Mouse (Mus musculus) ES-Bruce4 (cell line): Measurements from ENCODE around the gene Spata6. TPM values are rescaled to one million over a fixed set of nuclear protein-coding genes. Genes with fewer than 3 reads are reported as not detected.

Experiments
- H3K27ac ChIP-seq: 2 replicates; pipeline ENCODE4 v1.5.1; 2012; ENCODE audit warnings: low read length, inconsistent platforms; ENCODE audit not compliant: insufficient read depth
- H3K27me3 ChIP-seq: 2 replicates; pipeline ENCODE4 v1.6.1; 2012; ENCODE audit warnings: mild to moderate bottlenecking, low read length, inconsistent platforms; ENCODE audit not compliant: control insufficient read depth, poor library complexity, insufficient read depth, severe bottlenecking
- H3K36me3 ChIP-seq: 2 replicates; pipeline ENCODE4 v1.6.1; 2012; ENCODE audit warnings: inconsistent platforms, mild to moderate bottlenecking, low read length, moderate library complexity; ENCODE audit not compliant: control insufficient read depth, poor library complexity, insufficient read depth, severe bottlenecking
- H3K4me1 ChIP-seq: one replicate; pipeline ENCODE4 v1.8.1; 2011; ENCODE audit warnings: low read length; ENCODE audit not compliant: control insufficient read depth, insufficient read depth
- H3K4me3 ChIP-seq: 2 replicates; pipeline ENCODE4 v1.5.1; 2011; ENCODE audit warnings: low read depth, mild to moderate bottlenecking, low read length
- H3K9ac ChIP-seq: 2 replicates; pipeline ENCODE4 v1.6.1; 2012; ENCODE audit warnings: low read depth, mild to moderate bottlenecking, inconsistent platforms; ENCODE audit not compliant: poor library complexity, severe bottlenecking
- H3K9me3 ChIP-seq: replicated peaks from 2 replicates; pipeline ENCODE4 v1.6.1; 2012; ENCODE audit warnings: mild to moderate bottlenecking, low read length, inconsistent platforms; ENCODE audit not compliant: control insufficient read depth, poor library complexity, insufficient read depth, severe bottlenecking
- CTCF ChIP-seq: IDR thresholded peaks from one replicate; pipeline ENCODE4 v1.8.1; 2011; ENCODE audit warnings: low read depth, low read length
- EP300 ChIP-seq: IDR thresholded peaks from 2 replicates; pipeline ENCODE4 v1.6.1; 2011; ENCODE audit warnings: low read depth, low read length; ENCODE audit not compliant: insufficient read depth
- POLR2A ChIP-seq: IDR thresholded peaks from one replicate; pipeline ENCODE4 v1.8.1; 2011; ENCODE audit warnings: low read length; ENCODE audit not compliant: insufficient read depth
- polyA plus RNA-seq: library from polyadenylated mRNA; stranded (reverse); fragments of >200 nt; gene quantifications from 2 replicates; pipeline ENCODE4 v1.2.4, GENCODE M21; 2011; ENCODE audit warnings: low read depth; ENCODE audit not compliant: missing spikeins, insufficient read depth, insufficient read length

Gene Spata6
- polyA plus RNA-seq, 1 experiment = 29.5 TPM

GRCm38 (mm10) chr4:111780533-111780932, 60.7 kb downstream of the Spata6 start:
- no peaks in the 10 kb centered on the region for H3K9me3 ChIP-seq
- H3K36me3 ChIP-seq = no peaks in the 10 kb centered on the region
- TF ChIP-seq CTCF = no peak
- TF ChIP-seq EP300 = no peak
- TF ChIP-seq POLR2A = no peak
- H3K4me3 ChIP-seq = no peak overlapping the region
- no peak overlapping the region for H3K27ac ChIP-seq
- H3K9ac ChIP-seq = no peak overlapping the region
- H3K4me1 ChIP-seq = no peaks in the 10 kb centered on the region
- H3K27me3 ChIP-seq = no peaks in the 10 kb centered on the region

GRCm38 (mm10) chr4:111799892-111800291, 80.1 kb downstream of the Spata6 start:
- H3K9me3 ChIP-seq = no peaks in the 10 kb centered on the region
- TF ChIP-seq EP300 (no peak), CTCF (no peak), POLR2A (no peak)
- no peaks in the 10 kb centered on the region for H3K36me3 ChIP-seq
- no peaks in the 10 kb centered on the region for H3K27me3 ChIP-seq
- H3K4me1 ChIP-seq = no peaks in the 10 kb centered on the region
- H3K4me3 ChIP-seq = no peak overlapping the region
- no peak overlapping the region for H3K27ac ChIP-seq
- no peak overlapping the region for H3K9ac ChIP-seq

GRCm38 (mm10) chr4:111803164-111803563, 83.4 kb downstream of the Spata6 start:
- H3K9me3 ChIP-seq = no peaks in the 10 kb centered on the region
- H3K27ac ChIP-seq = no peak overlapping the region
- no peak for TF ChIP-seq CTCF
- no peak for TF ChIP-seq EP300
- TF ChIP-seq POLR2A = no peak
- H3K4me1 ChIP-seq = no peaks in the 10 kb centered on the region
- H3K27me3 ChIP-seq = no peaks in the 10 kb centered on the region
- no peak overlapping the region for H3K9ac ChIP-seq
- H3K36me3 ChIP-seq = no peaks in the 10 kb centered on the region
- H3K4me3 ChIP-seq = no peak overlapping the region

GRCm38 (mm10) chr4:111817478-111817877, 97.7 kb downstream of the Spata6 start:
- no peaks in the 10 kb centered on the region for H3K36me3 ChIP-seq
- H3K27ac ChIP-seq = no peak overlapping the region
- no peak overlapping the region for H3K9ac ChIP-seq
- no peaks in the 10 kb centered on the region for H3K4me1 ChIP-seq
- H3K9me3 ChIP-seq = no peaks in the 10 kb centered on the region
- no peak for TF ChIP-seq CTCF
- no peak for TF ChIP-seq POLR2A
- TF ChIP-seq EP300 = no peak
- H3K4me3 ChIP-seq = no peak overlapping the region
- no peaks in the 10 kb centered on the region for H3K27me3 ChIP-seq

GRCm38 (mm10) chr4:111838882-111839281, 119.1 kb downstream of the Spata6 start:
- TF ChIP-seq EP300 = no peak
- no peak for TF ChIP-seq POLR2A
- no peak for TF ChIP-seq CTCF
- H3K9me3 ChIP-seq = peaks cover 5% of the 10 kb centered on the region
- H3K4me1 ChIP-seq = no peaks in the 10 kb centered on the region
- no peaks in the 10 kb centered on the region for H3K36me3 ChIP-seq
- no peaks in the 10 kb centered on the region for H3K27me3 ChIP-seq
- no peak overlapping the region for H3K9ac ChIP-seq
- H3K4me3 ChIP-seq = no peak overlapping the region
- H3K27ac ChIP-seq = no peak overlapping the region

GRCm38 (mm10) chr4:111852626-111853025, 132.8 kb downstream of the Spata6 start:
- H3K27ac ChIP-seq = no peak overlapping the region
- H3K4me1 ChIP-seq = no peaks in the 10 kb centered on the region
- no peaks in the 10 kb centered on the region for H3K27me3 ChIP-seq
- no peaks in the 10 kb centered on the region for H3K36me3 ChIP-seq
- no peaks in the 10 kb centered on the region for H3K9me3 ChIP-seq
- H3K9ac ChIP-seq = no peak overlapping the region
- no peak overlapping the region for H3K4me3 ChIP-seq
- TF ChIP-seq POLR2A = no peak
- TF ChIP-seq EP300 = no peak
- TF ChIP-seq CTCF = no peak

- TF ChIP-seq EP300 (no peak), POLR2A (no peak), CTCF (no peak)
- Histone ChIP-seq H3K4me1 (no peaks in the 10 kb centered on the region), H3K27me3 (no peaks in the 10 kb centered on the region), H3K9me3 (no peaks in the 10 kb centered on the region), H3K9ac (no peak overlapping the region), H3K27ac (no peak overlapping the region), H3K36me3 (no peaks in the 10 kb centered on the region), H3K4me3 (no peak overlapping the region)
These were observed 146.9 kb downstream of the Spata6 start for GRCm38 (mm10) chr4:111866701-111867100.
